Comparison of ENCODE assay signal across 12 mouse cellular contexts in genomic region chr2:69518307-69518706, GRCm38 (mm10).
"Had no signal": no experiment of that assay in that cellular context is flagged by ENCODE, and none has a peak within 500 bp of the region (broad histone marks: within the 10 kb centered on the region; RNA-seq: fewer than 3 reads in every experiment).

No protein-coding gene starts in this region.

- ATAC-seq: liver, postnatal 0 days; lung, postnatal 0 days had no signal

- DNase-seq: kidney, adult 2 months; kidney, postnatal 10 days; kidney, postnatal 36 days; left cerebral cortex, postnatal 4 days; liver, postnatal 0 days; lung, embryonic 14.5 days; midbrain, embryonic 14.5 days; retina, postnatal 1 day; right cerebral cortex, postnatal 25 days; thymus, adult 18-20 months; thymus, postnatal 36 days had no signal
